Mouse (Mus musculus) kidney, embryonic 16.5 days (tissue): ENCODE results near the gene Zfp410. TPM values are rescaled to one million over a fixed set of nuclear protein-coding genes. Genes with fewer than 3 reads are reported as not detected.

Experiments
- polyA plus RNA-seq: library from polyadenylated mRNA; unstranded; fragments of >200 nt; fragmentation: Nextera tagmentation; extraction: Ambion mirVana; gene quantifications from 2 replicates; pipeline ENCODE4 v1.2.1, GENCODE M21; 2015

Gene Zfp410
- polyA plus RNA-seq, 1 experiment from 2014 or later, result 85.5 TPM

Other genes starting within 250 kb of the Zfp410 start
- gene Acot5, start 247.5 kb upstream of the Zfp410 start, polyA plus RNA-seq, result not detected in 2 replicates
- gene Acot6, start 216.2 kb upstream of the Zfp410 start, polyA plus RNA-seq, result 1.7 and 1.9 TPM in 2 replicates
- gene Dnal1, start 202.5 kb upstream of the Zfp410 start, polyA plus RNA-seq, result 4.2 and 4.8 TPM in 2 replicates
- 1.1 and 1.2 TPM in 2 replicates for gene Pnma1, start 168.4 kb upstream of the Zfp410 start, polyA plus RNA-seq
- 8.6 and 9.3 TPM in 2 replicates for gene Elmsan1, start 98.0 kb upstream of the Zfp410 start, polyA plus RNA-seq
- 32.5 and 34.8 TPM in 2 replicates for gene Ptgr2, start 31.6 kb upstream of the Zfp410 start, polyA plus RNA-seq
- 54.3 and 56.0 TPM in 2 replicates for gene Coq6, start 44.8 kb downstream of the Zfp410 start, polyA plus RNA-seq
- gene Fam161b, start 45.0 kb downstream of the Zfp410 start, polyA plus RNA-seq, result 4.0 and 4.6 TPM in 2 replicates
- 57.7 and 68.8 TPM in 2 replicates for gene Entpd5, start 92.2 kb downstream of the Zfp410 start, polyA plus RNA-seq
- 1.5 and 2.2 TPM in 2 replicates for gene Bbof1, start 92.2 kb downstream of the Zfp410 start, polyA plus RNA-seq
- 22.3 and 23.0 TPM in 2 replicates for gene Rnf113a2, start 100.3 kb downstream of the Zfp410 start, polyA plus RNA-seq
- 89.2 and 93.4 TPM in 2 replicates for gene Aldh6a1, start 134.2 kb downstream of the Zfp410 start, polyA plus RNA-seq
- gene Lin52, start 134.6 kb downstream of the Zfp410 start, polyA plus RNA-seq, result 21.7 and 23.7 TPM in 2 replicates